8 mouse cellular contexts compared by ENCODE assay signal in genomic region chr13:25115429-25115881, GRCm38 (mm10). TPM values are rescaled to one million over a fixed set of nuclear protein-coding genes. Genes with fewer than 3 reads are reported as not detected.
DNase-seq lines count a peak whose midpoint lies in the region; ATAC-seq and TF ChIP-seq lines count a peak whose summit lies in the region.

No protein-coding gene starts in this region.

- peaks cover 7% of the 10 kb centered on the region; the same call in 1 of the 2 replicates for H3K27me3 ChIP-seq in forebrain, embryonic 10.5 days (ENCODE audit: poor library complexity, severe bottlenecking)
- no peaks in the 10 kb centered on the region for H3K27me3 ChIP-seq in liver, embryonic 14.5 days (ENCODE audit: control insufficient read depth, insufficient read depth, low read length)

- no peak overlapping the region for H3K9ac ChIP-seq in liver, embryonic 14.5 days (replicated peaks)

- TF ChIP-seq CTCF in bone marrow, adult 2 months (IDR thresholded peaks at IDR 0.05; ENCODE audit: control insufficient read depth, insufficient read depth, low read length) = no peak
- no peak for TF ChIP-seq CTCF in liver, embryonic 14.5 days (IDR thresholded peaks at IDR 0.05; ENCODE audit: low read depth)
- no peak for TF ChIP-seq CTCF in olfactory bulb, adult 2 months (IDR thresholded peaks at IDR 0.05; ENCODE audit: insufficient read depth, low read depth, low read length)

- H3K27ac ChIP-seq in bone marrow, adult 2 months (ENCODE audit: control insufficient read depth, insufficient read depth, low read depth, low read length, poor library complexity) = no peak overlapping the region
- peak overlapping the region; percentile 78 for H3K27ac ChIP-seq in forebrain, embryonic 10.5 days
- no peak overlapping the region for H3K27ac ChIP-seq in liver, embryonic 14.5 days
- H3K27ac ChIP-seq in olfactory bulb, adult 2 months (ENCODE audit: insufficient read depth, low read depth, low read length) = no peak overlapping the region

- peak; percentile 60; the same call in 1 of the 2 replicates for ATAC-seq in liver, embryonic 14.5 days (ENCODE audit: insufficient read depth)
- no peak for ATAC-seq in activated CD4-positive, CD25-positive, alpha-beta regulatory T cell, adult 4 months

- no peak for TF ChIP-seq POLR2A in bone marrow, adult 2 months (IDR thresholded peaks at IDR 0.05; ENCODE audit: borderline replicate concordance, control insufficient read depth, low read depth, low read length)
- no peak for TF ChIP-seq POLR2A in olfactory bulb, adult 2 months (IDR thresholded peaks at IDR 0.05; ENCODE audit: insufficient read depth, low read depth, low read length)

- TF ChIP-seq EP300 in liver, embryonic 14.5 days (IDR thresholded peaks at IDR 0.05; ENCODE audit: low read depth) = no peak

- H3K9me3 ChIP-seq in forebrain, embryonic 10.5 days = no peaks in the 10 kb centered on the region
- H3K9me3 ChIP-seq in liver, embryonic 14.5 days (ENCODE audit: control insufficient read depth, low read length) = no peaks in the 10 kb centered on the region

- 31% methylated on average over 12 of the region's 12 CpGs for WGBS in bone marrow, adult 2 months
- WGBS in forebrain, embryonic 10.5 days = 37% methylated on average over 12 of the region's 12 CpGs
- WGBS in liver, embryonic 14.5 days (ENCODE audit: insufficient replicate concordance) = 29% methylated on average over 12 of the region's 12 CpGs
- WGBS in olfactory bulb, adult 2 months = 7% methylated on average over 12 of the region's 12 CpGs

- no peaks in the 10 kb centered on the region; the same call in 1 of the 2 replicates for H3K4me1 ChIP-seq in bone marrow, adult 2 months (ENCODE audit: control insufficient read depth, insufficient read depth, low read length)
- H3K4me1 ChIP-seq in forebrain, embryonic 10.5 days = peaks cover 11% of the 10 kb centered on the region; the same call in 1 of the 2 replicates
- H3K4me1 ChIP-seq in liver, embryonic 14.5 days (replicated peaks; ENCODE audit: control insufficient read depth in 2 of 2, insufficient read depth in 2 of 2, low read length in 1 of 2) = peaks cover 0 to 2% of the 10 kb centered on the region in 2 experiments; a peak in 1 of 4 replicates
- H3K4me1 ChIP-seq in olfactory bulb, adult 2 months (ENCODE audit: control insufficient read depth, insufficient read depth, low read length) = no peaks in the 10 kb centered on the region

- peak; percentile 5 to 7 for DNase-seq in B cell, adult 2 months
- no peak for DNase-seq in forebrain, embryonic 10.5 days (ENCODE audit: extremely low spot score, low spot score)
- DNase-seq in heart, postnatal 4 days = peak; percentile 35
- DNase-seq in layer of hippocampus, adult 18-20 months (ENCODE audit: low spot score in 2 of 2) = peak; percentile 78 to 91
- DNase-seq in liver, embryonic 14.5 days (ENCODE audit: low read depth in 3 of 3, low spot score in 3 of 3) = no peak

- H3K4me2 ChIP-seq in liver, embryonic 14.5 days (ENCODE audit: low read depth) = peak overlapping the region; percentile 61

- no peaks in the 10 kb centered on the region for H3K36me3 ChIP-seq in forebrain, embryonic 10.5 days (replicated peaks)
- no peaks in the 10 kb centered on the region for H3K36me3 ChIP-seq in liver, embryonic 14.5 days (replicated peaks; ENCODE audit: control insufficient read depth, insufficient read depth, low read depth)

- peak overlapping the region; percentile 7 for H3K4me3 ChIP-seq in bone marrow, adult 2 months (replicated peaks; ENCODE audit: control insufficient read depth, low read depth, low read length)
- H3K4me3 ChIP-seq in forebrain, embryonic 10.5 days = peak overlapping the region; percentile 46
- peak overlapping the region; percentile 35 to 63 for H3K4me3 ChIP-seq in liver, embryonic 14.5 days (ENCODE audit: insufficient read depth in 1 of 2, low read depth in 2 of 2, low read length in 2 of 2)
- peak overlapping the region; percentile 52 for H3K4me3 ChIP-seq in olfactory bulb, adult 2 months (ENCODE audit: insufficient read depth, low read depth, low read length)

RNA-seq across cellular contexts. Expression of gene Dcdc2a, which starts 59.7 kb away (rescaled TPM):
- polyA plus RNA-seq in bone marrow, adult 2 months (2011; ENCODE audit: insufficient read depth, insufficient read length, low replicate concordance, missing spikeins) = not detected in 2 replicates
- 1.5 and 2.1 TPM in 2 replicates for polyA plus RNA-seq in forebrain, embryonic 10.5 days (2016; fragmentation: Nextera tagmentation; extraction: Ambion mirVana)
- under 1 TPM; 0.05 to 0.11 TPM for total RNA-seq in heart, postnatal 4 days (2021)
- 10 to 100 TPM; 12.2 to 14.3 TPM for total RNA-seq in layer of hippocampus, adult 18-20 months (2021)
- polyA plus RNA-seq in liver, embryonic 14.5 days (2012; rRNA removed) = 0.03 and 0.08 TPM in 2 replicates
- polyA plus RNA-seq in liver, embryonic 14.5 days (2014; fragmentation: Nextera tagmentation; extraction: Ambion mirVana) = 0.27 TPM in 1 of 2 replicates, not detected in the other
- polyA plus RNA-seq in olfactory bulb, adult 2 months (2012; ENCODE audit: insufficient read depth, insufficient read length, low replicate concordance, missing spikeins) = not detected in 2 replicates
- polyA plus RNA-seq in activated CD4-positive, CD25-positive, alpha-beta regulatory T cell, adult 4 months (2017; shearing (Covaris generic)) = not detected

Comparison
In these comparisons a context has a peak if more than half of its experiments do, and no peak if none do; other contexts are left out.
1. DNase-seq: peak in B cell, adult 2 months (2 of 2), heart, postnatal 4 days (single experiment) and layer of hippocampus, adult 18-20 months (2 of 2); none in forebrain, embryonic 10.5 days (single experiment) and liver, embryonic 14.5 days (0 of 3).
2. Peak in every context shown above with its lines, with median percentiles within 50 percentile points of each other: H3K4me3 ChIP-seq.